Mouse (Mus musculus) cortical plate, adult 2 months (tissue): Measurements from ENCODE around the gene Barhl1. TPM values are rescaled to one million over a fixed set of nuclear protein-coding genes. Genes with fewer than 3 reads are reported as not detected.
A peak's percentile ranks its signal among the peaks of the same experiment; 100 is the strongest.

Source experiments
- H3K27ac ChIP-seq: fragments of 200-500 bp; 2 replicates; pipeline ENCODE4 v1.5.1; 2012; ENCODE audit warnings: low read length, control low read depth, inconsistent platforms; ENCODE audit not compliant: insufficient read depth
- H3K4me1 ChIP-seq: fragments of 200-500 bp; 2 replicates; pipeline ENCODE4 v1.6.1; 2011; ENCODE audit warnings: low read length; ENCODE audit not compliant: control insufficient read depth, insufficient read depth
- H3K4me3 ChIP-seq: fragments of 200-500 bp; 2 replicates; pipeline ENCODE4 v1.5.1; 2011; ENCODE audit warnings: mild to moderate bottlenecking, low read length, control low read depth; ENCODE audit not compliant: insufficient read depth
- CTCF ChIP-seq: fragments of 200-500 bp; IDR thresholded peaks from 2 replicates; pipeline ENCODE4 v1.5.1; 2011; ENCODE audit warnings: mild to moderate bottlenecking, control low read depth, low read length; ENCODE audit not compliant: insufficient read depth; ENCODE audit errors: extremely low read depth
- POLR2A ChIP-seq: fragments of 200-500 bp; IDR thresholded peaks from 2 replicates; pipeline ENCODE4 v1.6.1; 2011; ENCODE audit warnings: mild to moderate bottlenecking, low read length, control low read depth; ENCODE audit not compliant: insufficient read depth; ENCODE audit errors: extremely low read depth
- polyA plus RNA-seq: library from polyadenylated mRNA; depleted of rRNA; stranded (reverse); fragments of >200 nt; gene quantifications from 2 replicates; pipeline ENCODE4 v1.2.3, GENCODE M21; 2012

Gene Barhl1
- polyA plus RNA-seq, 1 experiment, result 0.04 TPM

DNA sequence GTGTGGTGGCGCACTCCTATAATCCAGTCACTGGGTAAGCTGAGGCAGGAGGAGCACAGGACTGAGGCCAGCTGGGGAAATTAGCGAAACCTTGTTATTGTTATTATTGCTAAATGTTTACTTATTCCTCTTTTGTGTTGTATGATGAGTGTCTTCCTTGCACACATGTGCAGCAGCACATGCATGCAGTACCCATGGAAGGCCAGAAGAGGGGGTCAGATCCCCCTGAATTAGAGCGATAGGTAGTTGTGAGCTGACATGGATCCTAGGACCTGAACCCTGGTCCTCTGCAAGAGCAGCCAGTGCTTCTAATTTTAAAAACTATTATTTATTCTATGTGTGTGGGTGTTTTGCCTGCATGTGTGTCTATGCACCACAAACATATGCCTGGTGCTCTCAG, 14.1 kb upstream of the Barhl1 start:
- no peaks in the 10 kb centered on the region for H3K4me1 ChIP-seq
- H3K27ac ChIP-seq, result no peak overlapping the region
- peak; percentile 16; the same call in 1 of the 2 replicates for TF ChIP-seq CTCF
- TF ChIP-seq POLR2A, result no peak
- no peak overlapping the region for H3K4me3 ChIP-seq

- Histone ChIP-seq H3K4me3 (no peak overlapping the region), H3K27ac (no peak overlapping the region), H3K4me1 (no peaks in the 10 kb centered on the region)
- TF ChIP-seq CTCF (peak; percentile 96), POLR2A (no peak)
Measured at GRCm38 (mm10) chr2:28923912-28924311, 7.4 kb upstream of the Barhl1 start.

GRCm38 (mm10) chr2:28919001-28919400, 2.5 kb upstream of the Barhl1 start:
- no peaks in the 10 kb centered on the region for H3K4me1 ChIP-seq
- TF ChIP-seq CTCF, result no peak
- TF ChIP-seq POLR2A, result no peak
- H3K4me3 ChIP-seq, result no peak overlapping the region
- no peak overlapping the region for H3K27ac ChIP-seq

DNA sequence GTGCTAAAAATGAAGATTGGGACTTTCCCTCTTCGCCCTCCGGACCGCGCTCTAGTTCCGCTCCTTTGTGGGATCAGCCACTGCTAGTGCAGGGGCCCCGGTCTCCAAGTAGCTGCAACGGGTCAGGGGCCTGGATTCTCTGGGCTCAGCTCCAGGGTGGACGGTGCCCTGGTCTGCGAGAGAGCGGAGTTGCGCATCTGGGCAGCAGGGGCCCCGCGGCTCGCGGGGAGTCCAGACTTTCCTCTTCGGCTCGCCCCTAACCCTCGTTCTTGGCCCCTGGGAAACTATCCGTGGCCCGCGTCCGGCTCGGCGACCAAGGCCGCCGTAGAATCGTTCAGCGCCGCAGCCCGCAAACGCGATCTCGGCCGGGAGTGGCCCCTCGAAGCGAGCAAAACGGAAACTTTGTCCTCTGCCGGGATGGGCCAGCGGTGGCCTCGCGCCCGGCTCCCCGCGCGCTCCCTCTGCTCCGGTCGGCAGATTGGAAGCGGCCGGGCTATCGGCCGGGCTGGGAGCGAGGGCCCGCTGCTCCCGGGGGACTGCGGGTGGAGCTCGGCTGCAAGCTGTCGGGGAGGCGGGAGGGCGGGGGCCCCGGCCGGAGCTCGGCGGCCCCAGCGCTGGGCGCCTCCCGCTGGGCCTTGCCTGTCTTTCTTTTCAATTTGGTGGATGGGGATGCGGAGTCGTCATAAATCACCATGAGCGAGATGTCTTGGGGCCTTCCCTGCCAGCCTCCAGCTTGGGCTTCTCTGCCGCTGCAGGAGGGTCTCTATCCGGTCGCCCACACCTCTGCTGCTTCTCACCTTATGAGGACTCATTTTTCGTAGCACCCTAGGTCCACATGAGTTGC, 1.3 kb upstream of the Barhl1 start:
- Histone ChIP-seq H3K4me1 (no peaks in the 10 kb centered on the region), H3K27ac (no peak overlapping the region), H3K4me3 (no peak overlapping the region)
- TF ChIP-seq POLR2A (no peak), CTCF (no peak)

GRCm38 (mm10) chr2:28917156-28917517, 669 bp upstream of the Barhl1 start:
- Histone ChIP-seq H3K27ac (no peak overlapping the region), H3K4me3 (no peak overlapping the region), H3K4me1 (no peaks in the 10 kb centered on the region)
- TF ChIP-seq CTCF (no peak), POLR2A (no peak)

- Histone ChIP-seq H3K4me1 (no peaks in the 10 kb centered on the region), H3K27ac (no peak overlapping the region), H3K4me3 (no peak overlapping the region)
- TF ChIP-seq POLR2A (no peak), CTCF (no peak)
Measured at GRCm38 (mm10) chr2:28915768-28916512, 528 bp downstream of the Barhl1 start.

GRCm38 (mm10) chr2:28915104-28915738, 1.2 kb downstream of the Barhl1 start:
- Histone ChIP-seq H3K4me3 (no peak overlapping the region), H3K27ac (no peak overlapping the region), H3K4me1 (no peaks in the 10 kb centered on the region)
- TF ChIP-seq CTCF, result no peak
- no peak for TF ChIP-seq POLR2A

DNA sequence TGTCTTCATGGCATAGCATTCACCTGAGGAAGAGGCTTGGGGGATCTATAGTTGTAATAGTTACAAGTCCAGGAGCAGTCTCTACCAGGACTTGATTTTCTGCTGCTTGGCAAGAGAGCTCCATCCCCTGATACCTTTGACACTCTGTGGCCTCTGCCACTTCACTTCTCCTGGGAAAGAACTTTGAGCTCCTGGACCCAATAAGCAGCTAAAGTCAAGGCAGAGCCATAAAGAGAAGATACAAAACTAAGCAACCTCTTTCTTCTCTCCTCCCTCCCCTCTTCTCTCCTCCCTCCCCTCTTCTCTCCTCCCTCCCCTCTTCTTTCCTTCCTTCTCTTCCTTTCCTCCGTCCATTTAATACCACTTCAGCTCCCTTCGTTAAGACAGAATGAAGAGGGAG, 2.3 kb downstream of the Barhl1 start:
- Histone ChIP-seq H3K4me1 (no peaks in the 10 kb centered on the region), H3K27ac (no peak overlapping the region), H3K4me3 (no peak overlapping the region)
- TF ChIP-seq POLR2A, result no peak
- TF ChIP-seq CTCF, result no peak

- TF ChIP-seq CTCF, result no peak
- no peak for TF ChIP-seq POLR2A
- H3K27ac ChIP-seq, result no peak overlapping the region
Measured at GRCm38 (mm10) chr2:28912961-28913360, 3.5 kb downstream of the Barhl1 start.

More at GRCm38 (mm10) chr2:28912961-28913360, 3.5 kb downstream of the Barhl1 start:
- Histone ChIP-seq H3K4me3 (no peak overlapping the region), H3K4me1 (no peaks in the 10 kb centered on the region)
